Mouse (Mus musculus): ENCODE measurements around the gene Mpzl1. TPM values are rescaled to one million over a fixed set of nuclear protein-coding genes. Genes with fewer than 3 reads are reported as not detected.

The Mpzl1 gene
- polyA plus RNA-seq, 1 experiment = 45.3 TPM

DNA sequence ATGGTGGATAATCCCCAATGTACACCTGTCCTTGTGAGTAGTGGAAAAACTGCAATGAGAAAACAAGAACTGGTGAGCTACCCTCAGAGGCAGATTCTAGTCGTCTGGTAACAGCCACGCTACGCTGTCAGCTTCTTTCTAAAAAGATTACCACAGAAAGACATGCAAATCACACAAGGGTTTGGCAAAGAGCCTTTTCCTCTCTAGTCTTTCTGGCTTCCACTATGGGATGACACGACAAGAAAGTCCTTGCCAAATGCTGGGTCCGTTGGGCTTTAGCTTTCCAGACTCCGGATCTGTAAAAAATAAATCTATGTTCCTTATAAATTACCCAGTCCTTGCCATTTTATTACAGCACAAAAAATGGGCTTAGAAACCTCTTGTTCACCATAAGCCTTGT lies 28.6 kb downstream of the Mpzl1 start:
- Histone ChIP-seq H3K4me3 (ENCODE audit: control insufficient read depth, low read depth, low read length) (no peak overlapping the region), H3K36me3 (ENCODE audit: control insufficient read depth, insufficient read depth, low read length) (no peaks in the 10 kb centered on the region; the same call in 1 of the 2 replicates)
- TF ChIP-seq POLR2A (IDR thresholded peaks at IDR 0.05; ENCODE audit: control insufficient read depth, low read depth, low read length) (no peak), CTCF (IDR thresholded peaks at IDR 0.05; ENCODE audit: control insufficient read depth, insufficient read depth, insufficient replicate concordance, low read depth, low read length) (no peak)

DNA sequence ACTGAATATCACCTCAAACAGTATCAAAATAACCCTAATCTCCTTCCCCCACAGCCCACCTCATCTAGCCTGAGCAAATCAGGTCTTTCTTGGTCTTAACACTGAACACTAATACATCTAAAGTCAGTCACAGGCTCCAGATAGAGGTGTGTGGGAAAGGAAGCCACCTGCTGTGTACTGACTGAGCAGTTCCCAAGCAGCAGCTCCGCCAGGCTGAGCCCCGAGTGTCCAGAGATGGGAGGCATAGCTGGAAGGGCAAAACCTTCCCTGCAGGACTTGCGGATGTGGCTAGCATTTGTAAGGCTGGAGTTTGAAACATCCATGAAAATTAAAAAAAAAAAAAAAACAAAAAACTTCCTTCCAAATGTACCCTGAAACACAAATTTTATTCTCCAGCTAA lies 29.2 kb downstream of the Mpzl1 start:
- Histone ChIP-seq H3K27ac (ENCODE audit: control insufficient read depth, insufficient read depth, low read depth, low read length) (no peak overlapping the region), H3K4me3 (ENCODE audit: control insufficient read depth, low read depth, low read length) (no peak overlapping the region), H3K27me3 (ENCODE audit: control insufficient read depth, insufficient read depth, low read length) (no peaks in the 10 kb centered on the region), H3K36me3 (ENCODE audit: control insufficient read depth, insufficient read depth, low read length) (no peaks in the 10 kb centered on the region; the same call in 1 of the 2 replicates), H3K4me1 (ENCODE audit: control insufficient read depth, insufficient read depth, low read length) (peaks cover 2% of the 10 kb centered on the region; the same call in 1 of the 2 replicates)
- TF ChIP-seq POLR2A (IDR thresholded peaks at IDR 0.05; ENCODE audit: control insufficient read depth, low read depth, low read length) = no peak
- no peak for TF ChIP-seq CTCF (IDR thresholded peaks at IDR 0.05; ENCODE audit: control insufficient read depth, insufficient read depth, insufficient replicate concordance, low read depth, low read length)

More for the DNA sequence above, 28.6 kb downstream of the Mpzl1 start:
- H3K27ac ChIP-seq (ENCODE audit: control insufficient read depth, insufficient read depth, low read depth, low read length) = 0 out of 2 replicates have a peak overlapping the region, but pooled peaks have one; percentile 42
- H3K4me1 ChIP-seq (ENCODE audit: control insufficient read depth, insufficient read depth, low read length) = peaks cover 3% of the 10 kb centered on the region
- no peaks in the 10 kb centered on the region for H3K27me3 ChIP-seq (ENCODE audit: control insufficient read depth, insufficient read depth, low read length)

DNA sequence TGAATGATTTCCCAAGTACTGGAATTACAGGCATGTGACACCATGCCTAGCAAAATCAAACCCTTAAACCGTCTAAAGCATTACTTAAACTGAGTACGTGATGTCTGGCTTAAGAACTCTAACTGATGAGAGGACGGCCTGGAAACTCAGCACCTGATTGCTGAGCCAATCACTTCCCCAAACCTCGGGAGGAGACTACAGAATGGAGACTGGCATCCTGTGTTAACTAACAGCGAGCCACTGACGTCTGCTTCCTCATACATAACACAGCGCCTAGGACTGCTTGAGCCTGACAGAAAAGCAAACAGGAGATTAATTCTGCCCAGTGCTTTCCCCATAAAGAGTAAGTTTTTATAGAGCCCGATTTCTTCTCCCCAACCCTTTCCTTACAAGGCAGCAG lies 30.1 kb downstream of the Mpzl1 start:
- H3K4me3 ChIP-seq (ENCODE audit: control insufficient read depth, low read depth, low read length) = no peak overlapping the region
- H3K27ac ChIP-seq (ENCODE audit: control insufficient read depth, insufficient read depth, low read depth, low read length) = no peak overlapping the region
- H3K4me1 ChIP-seq (ENCODE audit: control insufficient read depth, insufficient read depth, low read length) = peaks cover 2% of the 10 kb centered on the region; the same call in 1 of the 2 replicates
- TF ChIP-seq POLR2A (IDR thresholded peaks at IDR 0.05; ENCODE audit: control insufficient read depth, low read depth, low read length) (no peak), CTCF (IDR thresholded peaks at IDR 0.05; ENCODE audit: control insufficient read depth, insufficient read depth, insufficient replicate concordance, low read depth, low read length) (no peak)
- no peaks in the 10 kb centered on the region for H3K27me3 ChIP-seq (ENCODE audit: control insufficient read depth, insufficient read depth, low read length)
- H3K36me3 ChIP-seq (ENCODE audit: control insufficient read depth, insufficient read depth, low read length) = no peaks in the 10 kb centered on the region; the same call in 1 of the 2 replicates

DNA sequence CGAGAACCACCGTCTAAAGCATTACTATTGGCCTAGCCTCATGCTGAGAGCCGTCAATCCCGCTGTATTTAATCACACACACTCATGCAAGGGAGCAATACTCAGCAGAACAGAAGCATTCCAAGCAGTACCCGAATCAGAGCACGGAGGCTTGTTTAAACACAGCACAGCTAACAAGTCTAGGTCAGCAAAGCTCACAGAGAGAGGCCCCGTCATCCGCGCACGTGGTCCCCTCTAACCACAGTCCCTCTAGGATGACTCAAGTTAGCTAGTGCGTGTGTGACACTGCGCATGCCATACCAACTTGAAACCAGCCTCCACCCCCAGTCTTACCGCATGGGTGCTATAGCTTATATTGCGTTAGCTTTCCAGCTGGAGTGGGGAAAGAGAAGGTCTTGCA lies 31.1 kb downstream of the Mpzl1 start:
- no peak overlapping the region for H3K27ac ChIP-seq (ENCODE audit: control insufficient read depth, insufficient read depth, low read depth, low read length)
- no peaks in the 10 kb centered on the region; the same call in 1 of the 2 replicates for H3K36me3 ChIP-seq (ENCODE audit: control insufficient read depth, insufficient read depth, low read length)
- H3K4me3 ChIP-seq (ENCODE audit: control insufficient read depth, low read depth, low read length) = no peak overlapping the region
- no peak for TF ChIP-seq POLR2A (IDR thresholded peaks at IDR 0.05; ENCODE audit: control insufficient read depth, low read depth, low read length)
- TF ChIP-seq CTCF (IDR thresholded peaks at IDR 0.05; ENCODE audit: control insufficient read depth, insufficient read depth, insufficient replicate concordance, low read depth, low read length) = no peak
- peaks cover under 1% of the 10 kb centered on the region; the same call in 1 of the 2 replicates for H3K4me1 ChIP-seq (ENCODE audit: control insufficient read depth, insufficient read depth, low read length)
- no peaks in the 10 kb centered on the region for H3K27me3 ChIP-seq (ENCODE audit: control insufficient read depth, insufficient read depth, low read length)

DNA sequence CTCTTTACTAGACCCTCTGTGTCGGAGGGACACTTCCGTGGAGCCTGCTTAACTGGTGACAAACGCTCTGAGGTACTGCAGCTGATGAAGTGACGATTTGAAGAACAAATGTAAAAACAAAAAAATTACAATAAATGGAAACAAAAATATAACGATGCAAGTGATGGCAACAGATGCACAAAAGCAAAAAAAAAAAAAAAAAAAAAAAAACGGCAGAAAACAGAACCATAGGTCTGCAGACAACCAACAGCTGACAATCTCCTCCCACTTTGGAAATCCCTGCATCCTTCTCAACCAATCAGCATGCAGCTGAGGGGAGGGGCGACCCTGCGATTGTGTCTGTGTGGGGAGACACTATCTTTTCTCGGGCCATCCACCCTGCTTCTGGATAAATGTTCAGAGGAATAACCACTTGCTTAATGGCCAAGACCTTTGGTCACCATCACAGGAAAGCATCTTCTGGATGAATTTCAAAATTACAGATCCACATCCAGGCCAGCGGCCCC lies 32.5 kb downstream of the Mpzl1 start:
- Histone ChIP-seq H3K36me3 (ENCODE audit: control insufficient read depth, insufficient read depth, low read length) (no peaks in the 10 kb centered on the region; the same call in 1 of the 2 replicates), H3K27me3 (ENCODE audit: control insufficient read depth, insufficient read depth, low read length) (no peaks in the 10 kb centered on the region), H3K4me3 (ENCODE audit: control insufficient read depth, low read depth, low read length) (peak overlapping the region; percentile 74), H3K4me1 (ENCODE audit: control insufficient read depth, insufficient read depth, low read length) (no peaks in the 10 kb centered on the region), H3K27ac (ENCODE audit: control insufficient read depth, insufficient read depth, low read depth, low read length) (0 out of 2 replicates have a peak overlapping the region, but pooled peaks have one; percentile 21)
- TF ChIP-seq POLR2A (IDR thresholded peaks at IDR 0.05; ENCODE audit: control insufficient read depth, low read depth, low read length) = no peak

DNA sequence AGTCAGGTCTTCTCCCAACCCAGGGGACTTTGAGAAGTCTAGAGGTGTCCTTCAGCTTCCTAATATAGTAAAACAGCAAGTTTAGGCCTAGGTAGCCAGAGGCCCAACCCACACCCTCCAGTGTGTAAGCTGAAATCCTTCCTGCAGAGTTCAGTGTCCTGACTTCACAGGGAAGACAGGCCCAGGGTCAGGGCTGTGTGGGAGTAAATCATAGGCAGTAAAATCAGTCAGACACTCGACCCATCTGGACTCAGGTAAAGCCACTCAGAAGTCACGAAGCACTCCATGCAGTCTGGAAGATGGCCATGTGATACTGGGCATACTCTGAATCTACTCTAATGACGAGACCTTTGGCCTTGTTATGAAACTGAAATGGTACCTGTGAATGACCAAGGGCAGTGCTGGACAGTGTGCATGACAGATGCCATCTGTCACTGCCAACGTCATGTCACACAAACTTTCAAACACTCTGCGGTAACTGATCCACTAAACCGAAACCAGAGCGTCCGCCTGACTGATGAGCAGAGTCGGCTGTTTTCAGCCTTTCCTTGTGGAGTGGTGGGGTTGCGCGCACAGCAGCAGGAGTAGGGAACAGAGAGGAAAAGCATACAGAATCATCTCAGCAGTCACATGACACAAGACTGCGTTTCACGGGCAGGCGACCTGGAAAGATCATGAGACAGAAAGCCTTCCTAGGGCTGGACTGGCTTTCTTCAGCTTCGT lies 39.5 kb downstream of the Mpzl1 start:
- H3K27ac ChIP-seq (ENCODE audit: control insufficient read depth, insufficient read depth, low read depth, low read length) = no peak overlapping the region
- H3K4me3 ChIP-seq (ENCODE audit: control insufficient read depth, low read depth, low read length) = no peak overlapping the region
- no peaks in the 10 kb centered on the region for H3K36me3 ChIP-seq (ENCODE audit: control insufficient read depth, insufficient read depth, low read length)
- H3K4me1 ChIP-seq (ENCODE audit: control insufficient read depth, insufficient read depth, low read length) = no peaks in the 10 kb centered on the region
- TF ChIP-seq CTCF (IDR thresholded peaks at IDR 0.05; ENCODE audit: control insufficient read depth, insufficient read depth, insufficient replicate concordance, low read depth, low read length) (no peak), POLR2A (IDR thresholded peaks at IDR 0.05; ENCODE audit: control insufficient read depth, low read depth, low read length) (no peak)
- H3K27me3 ChIP-seq (ENCODE audit: control insufficient read depth, insufficient read depth, low read length) = no peaks in the 10 kb centered on the region

DNA sequence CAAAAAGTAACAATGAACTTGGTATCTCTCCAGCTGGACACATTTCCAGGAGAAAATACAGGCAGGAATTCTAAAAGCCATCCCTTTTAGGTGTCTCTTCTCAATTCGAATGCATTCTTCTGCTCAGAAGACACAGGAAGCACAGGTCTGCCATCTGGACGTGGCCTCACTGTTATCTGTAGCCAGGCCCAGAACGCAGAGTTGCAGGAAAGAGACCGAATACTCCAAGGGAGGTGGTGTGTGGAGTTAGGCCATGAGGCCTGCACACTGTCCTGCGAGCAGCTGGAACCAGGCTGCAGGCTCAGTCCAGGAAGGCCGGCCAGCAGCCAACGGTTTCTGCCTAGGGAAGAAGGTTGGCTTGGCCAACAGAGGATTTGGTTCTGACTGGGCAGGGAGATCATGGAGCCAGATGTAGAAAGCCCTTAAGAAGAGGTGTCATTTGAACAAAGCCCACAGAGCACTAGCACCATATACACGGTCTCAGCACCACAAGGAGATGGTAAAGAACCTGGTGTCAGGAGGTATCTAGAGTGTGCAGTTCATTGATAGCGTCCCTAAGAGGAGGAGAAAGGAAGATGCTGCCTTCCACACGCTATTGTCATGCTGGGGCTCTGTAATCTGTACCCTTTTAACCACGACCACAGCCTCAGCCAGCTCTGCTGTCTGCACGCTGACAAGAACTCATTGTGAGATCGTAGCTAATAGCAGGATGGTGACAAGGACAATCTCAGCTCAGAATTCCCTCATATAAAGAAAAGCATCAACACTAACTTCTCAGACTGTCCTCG lies 41.8 kb downstream of the Mpzl1 start:
- Histone ChIP-seq H3K4me3 (ENCODE audit: control insufficient read depth, low read depth, low read length) (no peak overlapping the region), H3K36me3 (ENCODE audit: control insufficient read depth, insufficient read depth, low read length) (no peaks in the 10 kb centered on the region), H3K27ac (ENCODE audit: control insufficient read depth, insufficient read depth, low read depth, low read length) (0 out of 2 replicates have a peak overlapping the region, but pooled peaks have one; percentile 7), H3K4me1 (ENCODE audit: control insufficient read depth, insufficient read depth, low read length) (no peaks in the 10 kb centered on the region), H3K27me3 (ENCODE audit: control insufficient read depth, insufficient read depth, low read length) (no peaks in the 10 kb centered on the region)
- TF ChIP-seq CTCF (IDR thresholded peaks at IDR 0.05; ENCODE audit: control insufficient read depth, insufficient read depth, insufficient replicate concordance, low read depth, low read length) = no peak
- TF ChIP-seq POLR2A (IDR thresholded peaks at IDR 0.05; ENCODE audit: control insufficient read depth, low read depth, low read length) = no peak
